Mouse (Mus musculus) cortical plate, adult 2 months (tissue): ENCODE measurements around the gene Bpifb9a. TPM values are rescaled to one million over a fixed set of nuclear protein-coding genes. Genes with fewer than 3 reads are reported as not detected.
"Not testable (repeated sequence)": the region's sequence is repeated elsewhere in the genome, so short reads cannot be mapped to it uniquely, and the experiment has no call there.

Source experiments
- H3K27ac ChIP-seq: fragments of 200-500 bp; 2 replicates; pipeline ENCODE4 v1.5.1; 2012; ENCODE audit warnings: low read length, control low read depth, inconsistent platforms; ENCODE audit not compliant: insufficient read depth
- H3K4me1 ChIP-seq: fragments of 200-500 bp; 2 replicates; pipeline ENCODE4 v1.6.1; 2011; ENCODE audit warnings: low read length; ENCODE audit not compliant: control insufficient read depth, insufficient read depth
- H3K4me3 ChIP-seq: fragments of 200-500 bp; 2 replicates; pipeline ENCODE4 v1.5.1; 2011; ENCODE audit warnings: mild to moderate bottlenecking, low read length, control low read depth; ENCODE audit not compliant: insufficient read depth
- CTCF ChIP-seq: fragments of 200-500 bp; IDR thresholded peaks from 2 replicates; pipeline ENCODE4 v1.5.1; 2011; ENCODE audit warnings: mild to moderate bottlenecking, control low read depth, low read length; ENCODE audit not compliant: insufficient read depth; ENCODE audit errors: extremely low read depth
- POLR2A ChIP-seq: fragments of 200-500 bp; IDR thresholded peaks from 2 replicates; pipeline ENCODE4 v1.6.1; 2011; ENCODE audit warnings: mild to moderate bottlenecking, low read length, control low read depth; ENCODE audit not compliant: insufficient read depth; ENCODE audit errors: extremely low read depth
- polyA plus RNA-seq: library from polyadenylated mRNA; depleted of rRNA; stranded (reverse); fragments of >200 nt; gene quantifications from 2 replicates; pipeline ENCODE4 v1.2.3, GENCODE M21; 2012; rRNA removed

The Bpifb9a gene
- polyA plus RNA-seq, 1 experiment: not detected

- H3K4me1 ChIP-seq: no peaks in the 10 kb centered on the region
- TF ChIP-seq POLR2A: no peak
- no peak for TF ChIP-seq CTCF
- no peak overlapping the region for H3K27ac ChIP-seq
- H3K4me3 ChIP-seq: no peak overlapping the region
Observed at GRCm38 (mm10) chr2:154301763-154302162, 44.1 kb downstream of the Bpifb9a start.

GRCm38 (mm10) chr2:154304604-154305003 is 47.0 kb downstream of the Bpifb9a start:
- not testable (repeated sequence) for H3K27ac ChIP-seq, H3K4me1 ChIP-seq, H3K4me3 ChIP-seq

GRCm38 (mm10) chr2:154306927-154307326 is 49.3 kb downstream of the Bpifb9a start, which contains the start of gene Bpifb9b:
Gene Bpifb9b (plus strand): TSS chr2:154307227.
- not testable (repeated sequence) for H3K4me1 ChIP-seq, H3K27ac ChIP-seq, H3K4me3 ChIP-seq

GRCm38 (mm10) chr2:154313771-154314170 is 56.1 kb downstream of the Bpifb9a start:
- H3K27ac ChIP-seq, H3K4me3 ChIP-seq, H3K4me1 ChIP-seq: not testable (repeated sequence)

Other genes with a start within 250 kb of the Bpifb9a start
- gene Bpifa2, start 249.6 kb upstream of the Bpifb9a start, polyA plus RNA-seq: not detected in 2 replicates
- not detected in 2 replicates for gene Bpifa3, start 127.5 kb upstream of the Bpifb9a start, polyA plus RNA-seq
- gene Bpifa1, start 115.0 kb upstream of the Bpifb9a start, polyA plus RNA-seq: not detected in 2 replicates
- gene Bpifa5, start 95.2 kb upstream of the Bpifb9a start, polyA plus RNA-seq: not detected in 2 replicates
- 0.08 and 0.10 TPM in 2 replicates for gene Bpifb1, start 67.0 kb upstream of the Bpifb9a start, polyA plus RNA-seq
- 0.21 TPM in 1 of 2 replicates, not detected in the other for gene Bpifb5, start 34.1 kb upstream of the Bpifb9a start, polyA plus RNA-seq
- gene Bpifb9b, start 49.4 kb downstream of the Bpifb9a start, polyA plus RNA-seq: not detected in 2 replicates
- gene Cdk5rap1, start 115.2 kb downstream of the Bpifb9a start, polyA plus RNA-seq: 14.9 and 17.7 TPM in 2 replicates
- 36.2 and 37.7 TPM in 2 replicates for gene Snta1, start 150.2 kb downstream of the Bpifb9a start, polyA plus RNA-seq
- gene Cbfa2t2, start 178.6 kb downstream of the Bpifb9a start, polyA plus RNA-seq: 30.4 and 32.9 TPM in 2 replicates